Mouse (Mus musculus) hindbrain, embryonic 14.5 days (tissue): ENCODE data around the gene Eif3i. TPM values are rescaled to one million over a fixed set of nuclear protein-coding genes. Genes with fewer than 3 reads are reported as not detected.

Experiments
- microRNA-seq: library from miRNA; unstranded; fragments of <30 nt; microRNA quantifications from one replicate; pipeline ENCODE4, GENCODE M21; 2016
- polyA plus RNA-seq: library from polyadenylated mRNA; unstranded; fragments of >200 nt; fragmentation: Nextera tagmentation; extraction: Ambion mirVana; gene quantifications from 2 replicates; pipeline ENCODE4 v1.2.1, GENCODE M21; 2014

The Eif3i gene
- polyA plus RNA-seq, 1 experiment from 2014 or later, result 226 TPM

Small RNAs within 50 kb of the gene (microRNA-seq; reads per million reads assigned to microRNA genes)
- not detected for gene Mir8119

Other genes starting within 250 kb of the Eif3i start
- 11.4 and 14.6 TPM in 2 replicates for gene Zbtb8a, start 222.5 kb downstream of the Eif3i start, polyA plus RNA-seq
- gene Zbtb8b, start 159.8 kb downstream of the Eif3i start, polyA plus RNA-seq, result 15.0 and 17.6 TPM in 2 replicates
- 29.5 and 33.8 TPM in 2 replicates for gene Bsdc1, start 139.1 kb downstream of the Eif3i start, polyA plus RNA-seq
- gene Tssk3, start 109.6 kb downstream of the Eif3i start, polyA plus RNA-seq, result 0.16 and 0.46 TPM in 2 replicates
- 0.55 and 0.78 TPM in 2 replicates for gene Fam229a, start 109.5 kb downstream of the Eif3i start, polyA plus RNA-seq
- gene Marcksl1, start 87.1 kb downstream of the Eif3i start, polyA plus RNA-seq, result 1,580 and 1,755 TPM in 2 replicates
- 76.0 and 79.8 TPM in 2 replicates for gene Hdac1, start 57.9 kb downstream of the Eif3i start, polyA plus RNA-seq
- 10.6 and 13.0 TPM in 2 replicates for gene Lck, start 27.0 kb downstream of the Eif3i start, polyA plus RNA-seq
- 0.39 and 1.0 TPM in 2 replicates for gene Fam167b, start 22.1 kb downstream of the Eif3i start, polyA plus RNA-seq
- gene Tmem234, start within 50 bp of the Eif3i start, polyA plus RNA-seq, result 166 and 188 TPM in 2 replicates
- gene Dcdc2b, start 13.6 kb upstream of the Eif3i start, polyA plus RNA-seq, result 2.7 and 5.4 TPM in 2 replicates
- gene Iqcc, start 18.5 kb upstream of the Eif3i start, polyA plus RNA-seq, result 28.5 and 31.3 TPM in 2 replicates
- 127 and 128 TPM in 2 replicates for gene Ccdc28b, start 23.3 kb upstream of the Eif3i start, polyA plus RNA-seq
- 48.5 and 52.9 TPM in 2 replicates for gene Txlna, start 40.4 kb upstream of the Eif3i start, polyA plus RNA-seq
- gene Kpna6, start 72.1 kb upstream of the Eif3i start, polyA plus RNA-seq, result 16.3 and 21.3 TPM in 2 replicates
- gene Tmem39b, start 96.2 kb upstream of the Eif3i start, polyA plus RNA-seq, result 25.6 and 29.5 TPM in 2 replicates
- 120 and 125 TPM in 2 replicates for gene Khdrbs1, start 141.7 kb upstream of the Eif3i start, polyA plus RNA-seq
- 199 and 211 TPM in 2 replicates for gene Ptp4a2, start 210.6 kb upstream of the Eif3i start, polyA plus RNA-seq